ENCODE assay signal across 28 mouse cellular contexts in the genomic region with DNA sequence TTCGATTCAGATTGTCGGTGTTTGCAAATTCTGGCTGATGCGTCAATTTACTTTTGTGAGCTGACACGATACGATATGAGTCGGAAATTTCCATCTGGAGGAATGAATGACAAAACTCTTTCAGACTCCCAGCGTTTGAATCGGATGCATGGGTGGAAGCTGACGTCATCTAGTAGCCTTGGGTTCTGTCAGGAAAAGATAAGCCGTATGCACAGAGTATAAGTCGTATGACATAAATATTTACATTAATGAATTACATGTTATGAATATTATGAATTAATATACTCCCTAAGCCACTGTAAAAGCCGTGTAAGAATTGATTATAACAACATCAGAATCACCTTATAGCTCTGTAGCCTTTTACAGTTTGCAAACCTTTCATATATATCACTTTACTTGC. TPM values are rescaled to one million over a fixed set of nuclear protein-coding genes. Genes with fewer than 3 reads are reported as not detected.
DNase-seq lines count a peak whose midpoint lies in the region; ATAC-seq lines count a peak whose summit lies in the region.
"Had no signal": no experiment of that assay in that cellular context is flagged by ENCODE, and none has a peak within 500 bp of the region (broad histone marks: within the 10 kb centered on the region; RNA-seq: fewer than 3 reads in every experiment).

No protein-coding gene starts in this region.

- intact Hi-C loops in heart, postnatal 14 days (cut with DNase I): no loop called here

- H3K4me3 ChIP-seq in liver, embryonic 12.5 days: no peak overlapping the region
- no peak overlapping the region for H3K4me3 ChIP-seq in liver, embryonic 11.5 days (ENCODE audit: low read depth, low read length)
- H3K4me3 ChIP-seq in liver, embryonic 16.5 days (ENCODE audit: low read depth, low read length): no peak overlapping the region
- H3K4me3 ChIP-seq: embryonic facial prominence, embryonic 15.5 days; forebrain, embryonic 13.5 days; heart, embryonic 12.5 days; hindbrain, embryonic 13.5 days; midbrain, embryonic 10.5 days; myocyte; neural tube, embryonic 12.5 days had no signal

- H3K27me3 ChIP-seq in liver, embryonic 12.5 days (replicated peaks): no peaks in the 10 kb centered on the region
- H3K27me3 ChIP-seq in liver, embryonic 11.5 days (replicated peaks; ENCODE audit: control insufficient read depth, insufficient read depth, low read length): no peaks in the 10 kb centered on the region
- H3K27me3 ChIP-seq in liver, embryonic 16.5 days (ENCODE audit: control insufficient read depth, insufficient read depth, low read depth, low read length): no peaks in the 10 kb centered on the region
- H3K27me3 ChIP-seq: embryonic facial prominence, embryonic 15.5 days; forebrain, embryonic 13.5 days; heart, embryonic 12.5 days; hindbrain, embryonic 13.5 days; neural tube, embryonic 12.5 days had no signal

- H3K4me2 ChIP-seq in liver, embryonic 12.5 days: no peak overlapping the region
- no peak overlapping the region for H3K4me2 ChIP-seq in liver, embryonic 11.5 days
- H3K4me2 ChIP-seq in liver, embryonic 16.5 days (ENCODE audit: low read depth, low read length): no peak overlapping the region
- H3K4me2 ChIP-seq: embryonic facial prominence, embryonic 15.5 days; forebrain, embryonic 13.5 days; heart, embryonic 12.5 days; hindbrain, embryonic 13.5 days; neural tube, embryonic 12.5 days had no signal

- no peaks in the 10 kb centered on the region for H3K9me3 ChIP-seq in liver, embryonic 12.5 days (replicated peaks)
- no peaks in the 10 kb centered on the region for H3K9me3 ChIP-seq in liver, embryonic 11.5 days (ENCODE audit: control insufficient read depth, low read length)
- H3K9me3 ChIP-seq in liver, embryonic 16.5 days (replicated peaks; ENCODE audit: control insufficient read depth, low read length): no peaks in the 10 kb centered on the region
- H3K9me3 ChIP-seq: embryonic facial prominence, embryonic 15.5 days; forebrain, embryonic 13.5 days; G1E; heart, embryonic 12.5 days; hindbrain, embryonic 13.5 days; midbrain, embryonic 10.5 days; neural tube, embryonic 12.5 days had no signal

- peak; percentile 61; the same call in 1 of the 2 replicates for ATAC-seq in liver, embryonic 12.5 days
- no peak for ATAC-seq in liver, embryonic 11.5 days (replicated peaks; ENCODE audit: low FRiP score)
- ATAC-seq in liver, embryonic 16.5 days (ENCODE audit: low read depth): peak; percentile 71
- ATAC-seq: forebrain, embryonic 13.5 days; intestine, embryonic 16.5 days had no signal

- WGBS in liver, embryonic 12.5 days (ENCODE audit: insufficient replicate concordance): 68% methylated on average over 12 of the region's 12 CpGs
- WGBS in liver, embryonic 11.5 days: 80% methylated on average over 12 of the region's 12 CpGs
- WGBS in liver, embryonic 16.5 days (ENCODE audit: insufficient replicate concordance): 62% methylated on average over 12 of the region's 12 CpGs

- peak; percentile 52 for DNase-seq in heart, adult 11 months
- DNase-seq in heart, postnatal 14 days: no peak
- no peak for DNase-seq in liver, embryonic 11.5 days (ENCODE audit: low spot score)
- DNase-seq in c-Kit-positive CD71-positive TER-119-positive erythroid progenitor cells, embryonic 14.5 days (ENCODE audit: low spot score): peak; percentile 29
- DNase-seq in embryo, embryonic 11 days: no peak
- DNase-seq: adrenal gland, postnatal 14 days; cerebellum, adult 11-12 months; cerebellum, postnatal 10 days; gastrocnemius, postnatal 14 days; heart, postnatal 36 days; kidney, adult 9 months; kidney, postnatal 10 days; layer of hippocampus, adult 9-11 months; lung, postnatal 14 days; right cerebral cortex, adult 18-20 months; spleen, adult 18-20 months; thymus, postnatal 14 days had no signal

- peaks cover 63% of the 10 kb centered on the region for H3K36me3 ChIP-seq in liver, embryonic 12.5 days
- peaks cover 14% of the 10 kb centered on the region for H3K36me3 ChIP-seq in liver, embryonic 11.5 days (ENCODE audit: control insufficient read depth, insufficient read depth, low read length)
- H3K36me3 ChIP-seq in liver, embryonic 16.5 days (ENCODE audit: control insufficient read depth, insufficient read depth): peaks cover 15% of the 10 kb centered on the region

- no peak overlapping the region for H3K27ac ChIP-seq in liver, embryonic 12.5 days
- H3K27ac ChIP-seq in liver, embryonic 11.5 days (ENCODE audit: low read depth, low read length): no peak overlapping the region
- H3K27ac ChIP-seq in liver, embryonic 16.5 days (ENCODE audit: low read length): peak overlapping the region; percentile 56
- H3K27ac ChIP-seq: embryonic facial prominence, embryonic 15.5 days; forebrain, embryonic 13.5 days; hindbrain, embryonic 13.5 days; midbrain, embryonic 10.5 days; neural tube, embryonic 12.5 days had no signal

- no peak overlapping the region for H3K9ac ChIP-seq in liver, embryonic 12.5 days
- H3K9ac ChIP-seq in liver, embryonic 11.5 days (ENCODE audit: low read depth, low read length): no peak overlapping the region
- no peak overlapping the region for H3K9ac ChIP-seq in liver, embryonic 16.5 days (ENCODE audit: low read depth, low read length)
- H3K9ac ChIP-seq: embryonic facial prominence, embryonic 15.5 days; forebrain, embryonic 13.5 days; heart, embryonic 12.5 days; hindbrain, embryonic 13.5 days; neural tube, embryonic 12.5 days had no signal

- peaks cover 11% of the 10 kb centered on the region; the same call in 1 of the 2 replicates for H3K4me1 ChIP-seq in liver, embryonic 12.5 days
- no peaks in the 10 kb centered on the region for H3K4me1 ChIP-seq in liver, embryonic 11.5 days (replicated peaks; ENCODE audit: control insufficient read depth, insufficient read depth, low read length)
- H3K4me1 ChIP-seq in liver, embryonic 16.5 days (ENCODE audit: control insufficient read depth, low read depth, low read length): no peaks in the 10 kb centered on the region; the same call in 1 of the 2 replicates
- H3K4me1 ChIP-seq: embryonic facial prominence, embryonic 15.5 days; forebrain, embryonic 13.5 days; hindbrain, embryonic 13.5 days; midbrain, embryonic 10.5 days; neural tube, embryonic 12.5 days had no signal

RNA-seq across cellular contexts. Expression of gene Ap3m1, which starts 13.2 kb away (rescaled TPM):
- 10 to 100 TPM; 69.5 to 71.4 TPM for total RNA-seq in heart, postnatal 14 days (2021)
- polyA plus RNA-seq in liver, embryonic 12.5 days (2016; fragmentation: Nextera tagmentation; extraction: Ambion mirVana): 42.9 and 43.4 TPM in 2 replicates
- 55.7 and 75.0 TPM in 2 replicates for polyA plus RNA-seq in liver, embryonic 11.5 days (2014; fragmentation: Nextera tagmentation; extraction: Ambion mirVana)
- polyA plus RNA-seq in liver, embryonic 16.5 days (2015; fragmentation: Nextera tagmentation; extraction: Ambion mirVana): 31.6 and 33.4 TPM in 2 replicates

RNA-seq across cellular contexts. Expression of gene Adk, which starts 13.3 kb away (rescaled TPM):
- total RNA-seq in heart, postnatal 14 days (2021): 100 to 1,000 TPM; 186 to 196 TPM
- polyA plus RNA-seq in liver, embryonic 12.5 days (2016; fragmentation: Nextera tagmentation; extraction: Ambion mirVana): 195 and 206 TPM in 2 replicates
- 253 and 276 TPM in 2 replicates for polyA plus RNA-seq in liver, embryonic 11.5 days (2014; fragmentation: Nextera tagmentation; extraction: Ambion mirVana)
- polyA plus RNA-seq in liver, embryonic 16.5 days (2015; fragmentation: Nextera tagmentation; extraction: Ambion mirVana): 224 and 254 TPM in 2 replicates

Comparison
In these comparisons a context has a peak if more than half of its experiments do, and no peak if none do; other contexts are left out.
1. DNase-seq: peak in heart, adult 11 months (single experiment) and c-Kit-positive CD71-positive TER-119-positive erythroid progenitor cells, embryonic 14.5 days (single experiment); none in heart, postnatal 14 days (0 of 2), liver, embryonic 11.5 days (single experiment) and embryo, embryonic 11 days (single experiment).